Mouse (Mus musculus) limb, embryonic 14.5 days (tissue): ENCODE data around the gene Prim1. TPM values are rescaled to one million over a fixed set of nuclear protein-coding genes. Genes with fewer than 3 reads are reported as not detected.

Experiments
- polyA plus RNA-seq, 2 experiments: library from polyadenylated mRNA; depleted of rRNA in 1 of 2; stranded (reverse) in 1 of 2; unstranded in 1 of 2; fragments of >200 nt; fragmentation: Nextera tagmentation in 1 of 2; extraction: Ambion mirVana in 1 of 2; gene quantifications; 2 replicates each; pipeline versions ENCODE4 v1.2.1 to v1.2.3; 2012 to 2014

Prim1 gene
- polyA plus RNA-seq, 2 experiments, result 59.5 to 73.9 TPM

Other genes starting within 250 kb of the Prim1 start
- 0.26 and 0.33 TPM in 2 replicates for gene Rdh9, start 238.8 kb upstream of the Prim1 start, polyA plus RNA-seq (2012; rRNA removed)
- gene Rdh9, start 238.8 kb upstream of the Prim1 start, polyA plus RNA-seq (2014; fragmentation: Nextera tagmentation; extraction: Ambion mirVana), result 0.30 TPM in 1 of 2 replicates, not detected in the other
- 0.10 TPM in 1 of 2 replicates, not detected in the other for gene Rdh16, start 214.0 kb upstream of the Prim1 start, polyA plus RNA-seq (2012; rRNA removed)
- 0.06 TPM in 1 of 2 replicates, not detected in the other for gene Rdh16, start 214.0 kb upstream of the Prim1 start, polyA plus RNA-seq (2014; fragmentation: Nextera tagmentation; extraction: Ambion mirVana)
- not detected in 2 replicates for gene Rdh19, start 165.2 kb upstream of the Prim1 start, polyA plus RNA-seq (2012; rRNA removed)
- gene Rdh19, start 165.2 kb upstream of the Prim1 start, polyA plus RNA-seq (2014; fragmentation: Nextera tagmentation; extraction: Ambion mirVana), result not detected in 2 replicates
- not detected in 2 replicates for gene Rdh16f2, start 148.7 kb upstream of the Prim1 start, polyA plus RNA-seq (2012; rRNA removed)
- not detected in 2 replicates for gene Rdh16f2, start 148.7 kb upstream of the Prim1 start, polyA plus RNA-seq (2014; fragmentation: Nextera tagmentation; extraction: Ambion mirVana)
- gene Rdh7, start 126.4 kb upstream of the Prim1 start, polyA plus RNA-seq (2012; rRNA removed), result 0.05 TPM in 1 of 2 replicates, not detected in the other
- not detected in 2 replicates for gene Rdh7, start 126.4 kb upstream of the Prim1 start, polyA plus RNA-seq (2014; fragmentation: Nextera tagmentation; extraction: Ambion mirVana)
- 0.60 and 1.0 TPM in 2 replicates for gene Sdr9c7, start 116.7 kb upstream of the Prim1 start, polyA plus RNA-seq (2012; rRNA removed)
- 1.0 and 1.4 TPM in 2 replicates for gene Sdr9c7, start 116.7 kb upstream of the Prim1 start, polyA plus RNA-seq (2014; fragmentation: Nextera tagmentation; extraction: Ambion mirVana)
- gene Hsd17b6, start 7.6 kb upstream of the Prim1 start, polyA plus RNA-seq (2012; rRNA removed), result not detected in 2 replicates
- not detected in 2 replicates for gene Hsd17b6, start 7.6 kb upstream of the Prim1 start, polyA plus RNA-seq (2014; fragmentation: Nextera tagmentation; extraction: Ambion mirVana)
- gene Naca, start 20.4 kb downstream of the Prim1 start, polyA plus RNA-seq (2012; rRNA removed), result 362 and 554 TPM in 2 replicates
- 844 and 893 TPM in 2 replicates for gene Naca, start 20.4 kb downstream of the Prim1 start, polyA plus RNA-seq (2014; fragmentation: Nextera tagmentation; extraction: Ambion mirVana)
- 78.0 and 93.0 TPM in 2 replicates for gene Ptges3, start 43.8 kb downstream of the Prim1 start, polyA plus RNA-seq (2012; rRNA removed)
- gene Ptges3, start 43.8 kb downstream of the Prim1 start, polyA plus RNA-seq (2014; fragmentation: Nextera tagmentation; extraction: Ambion mirVana), result 450 and 461 TPM in 2 replicates
- 1,269 and 2,071 TPM in 2 replicates for gene Atp5b, start 68.1 kb downstream of the Prim1 start, polyA plus RNA-seq (2012; rRNA removed)
- gene Atp5b, start 68.1 kb downstream of the Prim1 start, polyA plus RNA-seq (2014; fragmentation: Nextera tagmentation; extraction: Ambion mirVana), result 1,908 and 2,011 TPM in 2 replicates
- 28.3 and 31.1 TPM in 2 replicates for gene Baz2a, start 76.4 kb downstream of the Prim1 start, polyA plus RNA-seq (2012; rRNA removed)
- 17.5 and 18.2 TPM in 2 replicates for gene Baz2a, start 76.4 kb downstream of the Prim1 start, polyA plus RNA-seq (2014; fragmentation: Nextera tagmentation; extraction: Ambion mirVana)
- gene Rbms2, start 165.1 kb downstream of the Prim1 start, polyA plus RNA-seq (2012; rRNA removed), result 113 and 117 TPM in 2 replicates
- 33.8 and 35.9 TPM in 2 replicates for gene Rbms2, start 165.1 kb downstream of the Prim1 start, polyA plus RNA-seq (2014; fragmentation: Nextera tagmentation; extraction: Ambion mirVana)
- gene Gls2, start 179.3 kb downstream of the Prim1 start, polyA plus RNA-seq (2012; rRNA removed), result 4.8 and 5.8 TPM in 2 replicates
- gene Gls2, start 179.3 kb downstream of the Prim1 start, polyA plus RNA-seq (2014; fragmentation: Nextera tagmentation; extraction: Ambion mirVana), result 2.0 and 2.5 TPM in 2 replicates
- gene Spryd4, start 196.6 kb downstream of the Prim1 start, polyA plus RNA-seq (2012; rRNA removed), result 22.3 and 27.4 TPM in 2 replicates
- 36.9 and 38.7 TPM in 2 replicates for gene Spryd4, start 196.6 kb downstream of the Prim1 start, polyA plus RNA-seq (2014; fragmentation: Nextera tagmentation; extraction: Ambion mirVana)
- 0.88 and 1.7 TPM in 2 replicates for gene Mip, start 210.7 kb downstream of the Prim1 start, polyA plus RNA-seq (2012; rRNA removed)
- gene Mip, start 210.7 kb downstream of the Prim1 start, polyA plus RNA-seq (2014; fragmentation: Nextera tagmentation; extraction: Ambion mirVana), result 0.17 and 0.37 TPM in 2 replicates
- 31.7 and 32.4 TPM in 2 replicates for gene Timeless, start 216.9 kb downstream of the Prim1 start, polyA plus RNA-seq (2012; rRNA removed)
- gene Timeless, start 216.9 kb downstream of the Prim1 start, polyA plus RNA-seq (2014; fragmentation: Nextera tagmentation; extraction: Ambion mirVana), result 48.6 and 54.7 TPM in 2 replicates
- gene Apon, start 238.9 kb downstream of the Prim1 start, polyA plus RNA-seq (2012; rRNA removed), result 0.58 and 0.72 TPM in 2 replicates
- 0.30 and 0.57 TPM in 2 replicates for gene Apon, start 238.9 kb downstream of the Prim1 start, polyA plus RNA-seq (2014; fragmentation: Nextera tagmentation; extraction: Ambion mirVana)